ENCODE assay signal across 8 mouse cellular contexts in the genomic region with DNA sequence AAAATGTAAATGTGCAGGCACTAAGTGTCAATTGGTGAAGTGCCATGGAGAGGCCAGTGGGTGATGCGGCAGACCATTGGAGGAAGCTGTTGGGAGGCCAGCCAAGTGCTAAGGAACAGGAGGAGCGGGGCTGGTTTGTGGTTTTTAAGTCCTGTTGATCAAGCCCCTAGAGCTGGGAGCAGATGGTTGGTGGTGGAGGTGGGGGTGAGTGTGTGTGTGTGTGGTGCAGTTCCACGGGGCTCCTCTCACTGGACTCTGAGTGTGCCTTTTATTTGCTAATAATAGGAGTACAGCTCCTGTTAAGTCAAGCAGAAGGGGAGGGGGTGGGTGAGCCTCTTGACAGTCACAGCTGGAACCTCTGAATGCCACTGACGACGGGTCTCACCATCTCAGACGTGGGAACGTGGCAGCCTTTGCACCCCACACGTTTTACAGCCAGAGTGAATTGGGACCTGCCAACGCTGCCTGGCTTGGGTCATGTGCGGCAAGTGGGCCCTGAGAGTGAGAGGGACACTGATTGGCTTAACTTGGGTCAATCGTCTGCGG. TPM values are rescaled to one million over a fixed set of nuclear protein-coding genes. Genes with fewer than 3 reads are reported as not detected.
DNase-seq lines count a peak whose midpoint lies in the region; ATAC-seq lines count a peak whose summit lies in the region.

No protein-coding gene starts in this region.

- peaks cover 58% of the 10 kb centered on the region for H3K4me1 ChIP-seq in liver, embryonic 13.5 days (replicated peaks)
- H3K4me1 ChIP-seq in liver, embryonic 11.5 days (replicated peaks; ENCODE audit: control insufficient read depth, insufficient read depth, low read length), result peaks cover 36% of the 10 kb centered on the region
- H3K4me1 ChIP-seq in embryonic facial prominence, embryonic 10.5 days, result peaks cover 42% of the 10 kb centered on the region
- peaks cover 14% of the 10 kb centered on the region for H3K4me1 ChIP-seq in hindbrain, embryonic 16.5 days (ENCODE audit: control insufficient read depth, insufficient read depth, low read depth, low read length)

- DNase-seq in liver, embryonic 13.5 days, result no peak
- DNase-seq in liver, embryonic 11.5 days (ENCODE audit: low spot score), result no peak
- peak; percentile 15 for DNase-seq in embryonic facial prominence, embryonic 10.5 days (ENCODE audit: low spot score)
- DNase-seq in gastrocnemius, postnatal 25 days, result no peak
- no peak for DNase-seq in layer of hippocampus, postnatal 36 days
- DNase-seq in spleen, adult 12 weeks (ENCODE audit: low spot score), result no peak

- no peak overlapping the region for H3K4me2 ChIP-seq in liver, embryonic 13.5 days
- H3K4me2 ChIP-seq in liver, embryonic 11.5 days, result no peak overlapping the region
- no peak overlapping the region for H3K4me2 ChIP-seq in hindbrain, embryonic 16.5 days (ENCODE audit: low read length)

- WGBS in liver, embryonic 13.5 days (ENCODE audit: insufficient replicate concordance), result 53% methylated on average over 12 of the region's 12 CpGs
- WGBS in liver, embryonic 11.5 days, result 60% methylated on average over 12 of the region's 12 CpGs
- WGBS in embryonic facial prominence, embryonic 10.5 days, result 70% methylated on average over 12 of the region's 12 CpGs
- 13% methylated on average over 12 of the region's 12 CpGs for WGBS in hindbrain, embryonic 16.5 days

- H3K27ac ChIP-seq in liver, embryonic 13.5 days, result peak overlapping the region; percentile 39; the same call in 1 of the 2 replicates
- H3K27ac ChIP-seq in liver, embryonic 11.5 days (ENCODE audit: low read depth, low read length), result no peak overlapping the region
- no peak overlapping the region for H3K27ac ChIP-seq in embryonic facial prominence, embryonic 10.5 days (replicated peaks)
- H3K27ac ChIP-seq in hindbrain, embryonic 16.5 days (ENCODE audit: low read depth, low read length), result peak overlapping the region; percentile 59

- no peaks in the 10 kb centered on the region for H3K36me3 ChIP-seq in liver, embryonic 13.5 days
- H3K36me3 ChIP-seq in liver, embryonic 11.5 days (ENCODE audit: control insufficient read depth, insufficient read depth, low read length), result no peaks in the 10 kb centered on the region
- H3K36me3 ChIP-seq in embryonic facial prominence, embryonic 10.5 days (replicated peaks), result no peaks in the 10 kb centered on the region
- no peaks in the 10 kb centered on the region for H3K36me3 ChIP-seq in hindbrain, embryonic 16.5 days (ENCODE audit: control insufficient read depth, insufficient read depth, low read length)

- no peak overlapping the region for H3K4me3 ChIP-seq in liver, embryonic 13.5 days (replicated peaks)
- H3K4me3 ChIP-seq in liver, embryonic 11.5 days (ENCODE audit: low read depth, low read length), result no peak overlapping the region
- H3K4me3 ChIP-seq in embryonic facial prominence, embryonic 10.5 days, result no peak overlapping the region
- H3K4me3 ChIP-seq in hindbrain, embryonic 16.5 days (ENCODE audit: low read length), result no peak overlapping the region

- no peak; the same call in 1 of the 2 replicates for ATAC-seq in liver, embryonic 13.5 days (ENCODE audit: low read depth)
- no peak for ATAC-seq in liver, embryonic 11.5 days (replicated peaks; ENCODE audit: low FRiP score)
- peak; percentile 87 for ATAC-seq in hindbrain, embryonic 16.5 days
- peak; percentile 61; the same call in 1 of the 2 replicates for ATAC-seq in megakaryocyte-erythroid progenitor cell, adult 5-6 weeks (replicated peaks; ENCODE audit: low FRiP score, low TSS enrichment, poor library complexity, severe bottlenecking)

- H3K9me3 ChIP-seq in liver, embryonic 13.5 days (replicated peaks), result no peaks in the 10 kb centered on the region
- no peaks in the 10 kb centered on the region for H3K9me3 ChIP-seq in liver, embryonic 11.5 days (ENCODE audit: control insufficient read depth, low read length)
- no peaks in the 10 kb centered on the region for H3K9me3 ChIP-seq in embryonic facial prominence, embryonic 10.5 days
- no peaks in the 10 kb centered on the region for H3K9me3 ChIP-seq in hindbrain, embryonic 16.5 days (ENCODE audit: control insufficient read depth, low read length)

- H3K9ac ChIP-seq in liver, embryonic 13.5 days, result no peak overlapping the region
- H3K9ac ChIP-seq in liver, embryonic 11.5 days (ENCODE audit: low read depth, low read length), result no peak overlapping the region
- H3K9ac ChIP-seq in hindbrain, embryonic 16.5 days (ENCODE audit: low read depth, low read length), result no peak overlapping the region

- no peaks in the 10 kb centered on the region for H3K27me3 ChIP-seq in liver, embryonic 13.5 days
- H3K27me3 ChIP-seq in liver, embryonic 11.5 days (replicated peaks; ENCODE audit: control insufficient read depth, insufficient read depth, low read length), result no peaks in the 10 kb centered on the region
- no peaks in the 10 kb centered on the region for H3K27me3 ChIP-seq in embryonic facial prominence, embryonic 10.5 days (replicated peaks; ENCODE audit: low read depth, poor library complexity, severe bottlenecking)
- no peaks in the 10 kb centered on the region for H3K27me3 ChIP-seq in hindbrain, embryonic 16.5 days (replicated peaks; ENCODE audit: control insufficient read depth, insufficient read depth, low read length)

RNA-seq across cellular contexts. Expression of a gene that starts 13.9 kb away (rescaled TPM):
- polyA plus RNA-seq in liver, embryonic 13.5 days (2015; fragmentation: Nextera tagmentation; extraction: Ambion mirVana), result 3.4 and 4.5 TPM in 2 replicates
- polyA plus RNA-seq in liver, embryonic 11.5 days (2014; fragmentation: Nextera tagmentation; extraction: Ambion mirVana), result 5.7 and 6.5 TPM in 2 replicates
- 6.4 and 7.9 TPM in 2 replicates for polyA plus RNA-seq in embryonic facial prominence, embryonic 10.5 days (2016; fragmentation: Nextera tagmentation; extraction: Ambion mirVana)
- 16.5 and 18.8 TPM in 2 replicates for polyA plus RNA-seq in hindbrain, embryonic 16.5 days (2015; fragmentation: Nextera tagmentation; extraction: Ambion mirVana)
- total RNA-seq in megakaryocyte-erythroid progenitor cell, adult 5-6 weeks (2014; fragmentation: Nextera tagmentation), result 6.6 and 11.2 TPM in 2 replicates
- total RNA-seq in megakaryocyte-erythroid progenitor cell, adult 5-6 weeks (2017), result 4.9 and 13.2 TPM in 2 replicates
- total RNA-seq in gastrocnemius, postnatal 25 days (2021), result 1 to 10 TPM; 2.7 to 4.4 TPM
- total RNA-seq in layer of hippocampus, postnatal 36 days (2021), result 10 to 100 TPM; 44.9 to 46.0 TPM

RNA-seq across cellular contexts. Expression of a gene that starts 18.2 kb away (rescaled TPM):
- 24.7 and 30.0 TPM in 2 replicates for polyA plus RNA-seq in liver, embryonic 13.5 days (2015; fragmentation: Nextera tagmentation; extraction: Ambion mirVana)
- 49.9 and 53.8 TPM in 2 replicates for polyA plus RNA-seq in liver, embryonic 11.5 days (2014; fragmentation: Nextera tagmentation; extraction: Ambion mirVana)
- polyA plus RNA-seq in embryonic facial prominence, embryonic 10.5 days (2016; fragmentation: Nextera tagmentation; extraction: Ambion mirVana), result 91.2 and 92.7 TPM in 2 replicates
- polyA plus RNA-seq in hindbrain, embryonic 16.5 days (2015; fragmentation: Nextera tagmentation; extraction: Ambion mirVana), result 46.7 and 50.7 TPM in 2 replicates
- 44.1 and 47.2 TPM in 2 replicates for total RNA-seq in megakaryocyte-erythroid progenitor cell, adult 5-6 weeks (2014; fragmentation: Nextera tagmentation)
- total RNA-seq in megakaryocyte-erythroid progenitor cell, adult 5-6 weeks (2017), result 41.4 and 52.0 TPM in 2 replicates
- 1 to 10 TPM; 2.7 to 4.2 TPM for total RNA-seq in gastrocnemius, postnatal 25 days (2021)
- total RNA-seq in layer of hippocampus, postnatal 36 days (2021), result 10 to 100 TPM; 24.1 to 26.4 TPM

Comparison
In these comparisons a context has a peak if more than half of its experiments do, and no peak if none do; other contexts are left out.
1. H3K27ac ChIP-seq: peak in liver, embryonic 13.5 days (single experiment) and hindbrain, embryonic 16.5 days (single experiment); none in liver, embryonic 11.5 days (single experiment) and embryonic facial prominence, embryonic 10.5 days (single experiment).
2. ATAC-seq: peak in hindbrain, embryonic 16.5 days (single experiment) and megakaryocyte-erythroid progenitor cell, adult 5-6 weeks (single experiment); none in liver, embryonic 13.5 days (single experiment) and liver, embryonic 11.5 days (single experiment).